Mouse (Mus musculus) urinary bladder, postnatal 0 days (tissue): ENCODE results near the gene Coil. TPM values are rescaled to one million over a fixed set of nuclear protein-coding genes. Genes with fewer than 3 reads are reported as not detected.

Experiments
- polyA plus RNA-seq: library from polyadenylated mRNA; unstranded; fragments of >200 nt; fragmentation: Nextera tagmentation; extraction: Ambion mirVana; gene quantifications from 2 replicates; pipeline ENCODE4 v1.2.1, GENCODE M21; 2015

The Coil gene
- 4.8 TPM in 2 replicates for polyA plus RNA-seq

DNA sequence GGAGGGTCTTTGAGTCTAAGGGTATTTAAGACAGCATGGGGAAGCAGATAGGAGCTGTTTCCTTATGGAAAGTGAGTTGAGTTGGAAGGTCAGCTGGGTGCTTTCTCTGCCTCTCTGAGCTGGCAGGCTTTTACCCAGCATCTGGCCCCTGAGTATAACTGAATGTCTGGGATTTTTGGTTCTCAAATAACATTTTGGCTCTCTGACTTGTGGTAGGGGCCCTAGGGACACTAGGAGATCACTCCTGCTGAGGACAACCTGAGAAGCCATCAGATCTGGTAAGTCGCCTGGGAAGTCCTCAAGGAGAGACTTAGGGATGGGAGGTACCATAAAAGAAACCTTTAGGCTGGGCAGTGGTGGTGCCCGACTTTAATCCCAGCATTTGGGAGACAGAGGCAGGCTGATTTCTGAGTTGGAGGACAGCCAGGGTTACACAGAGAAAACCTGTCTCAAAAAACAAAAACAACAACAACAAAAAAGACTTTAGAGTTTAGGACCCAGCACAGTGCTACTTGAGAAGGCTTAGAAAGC, at the start of gene Coil:
Gene Coil, plus strand, starts transcription at position 51 of the 531 bp plus-strand sequence.

DNA sequence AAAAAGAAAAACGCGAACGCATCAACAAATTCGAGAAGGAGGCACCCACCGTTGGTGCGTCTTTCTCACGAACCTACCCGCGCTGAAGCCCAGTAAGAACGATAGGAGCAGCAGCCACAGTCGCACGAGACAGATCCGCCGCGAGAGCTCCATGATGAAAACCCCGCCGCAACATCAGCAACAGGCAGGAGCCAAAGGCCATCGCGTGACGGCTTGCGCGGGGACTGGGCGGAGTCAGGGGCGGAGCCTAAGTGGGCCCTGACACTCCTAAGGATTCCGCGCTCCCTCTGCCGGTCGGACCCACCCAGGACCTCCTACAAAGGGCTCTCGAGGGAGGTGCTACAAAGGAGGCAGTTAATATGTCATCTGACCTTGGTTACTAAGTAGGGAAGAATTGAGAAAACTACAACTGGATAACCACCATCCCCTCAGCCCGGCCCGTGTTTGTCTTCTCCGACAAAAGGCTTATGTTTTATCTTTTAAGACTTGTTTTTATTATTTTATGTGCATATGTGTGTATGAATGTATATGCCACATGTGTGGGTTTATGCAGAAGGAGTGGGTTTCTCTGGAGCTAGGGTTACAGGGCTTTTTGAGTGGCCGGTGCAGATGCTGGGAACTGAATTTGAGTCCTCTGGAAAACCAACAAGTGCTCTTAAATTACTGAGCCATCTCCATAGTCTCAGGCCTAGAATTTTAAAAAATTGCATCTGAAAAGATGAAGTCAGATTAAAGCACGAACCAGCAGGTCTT, 14.7 kb upstream of the Coil start, which contains the start of gene Scpep1:
Gene Scpep1, minus strand, starts transcription at position 249 of the 753 bp plus-strand sequence.

DNA sequence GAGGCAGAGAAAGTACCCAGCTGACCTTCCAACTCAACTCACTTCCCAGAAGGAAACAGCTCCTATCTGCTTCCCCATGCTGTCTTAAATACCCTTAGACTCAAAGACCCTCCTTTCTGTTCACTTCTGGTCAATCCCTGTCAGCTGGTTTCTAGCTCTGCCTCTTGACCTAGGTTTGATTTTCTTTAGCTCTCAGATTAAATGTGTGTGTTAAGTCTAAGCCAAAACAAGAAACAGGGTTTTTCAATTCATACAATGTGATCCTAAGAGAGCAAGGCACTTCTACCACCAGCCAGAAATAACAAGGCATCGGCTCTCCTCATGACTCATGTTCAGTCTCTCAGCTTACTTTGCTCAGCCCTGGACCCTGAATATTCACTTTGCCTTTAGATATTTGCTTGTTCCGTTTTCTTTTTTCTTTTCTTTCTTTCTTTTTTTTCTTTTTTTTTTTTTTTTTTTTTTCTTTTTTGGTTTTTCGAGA, 3.1 kb upstream of the Coil start, which contains the start of gene Elobl:
Gene Elobl, minus strand, starts transcription at position 51 of the 481 bp plus-strand sequence.

DNA sequence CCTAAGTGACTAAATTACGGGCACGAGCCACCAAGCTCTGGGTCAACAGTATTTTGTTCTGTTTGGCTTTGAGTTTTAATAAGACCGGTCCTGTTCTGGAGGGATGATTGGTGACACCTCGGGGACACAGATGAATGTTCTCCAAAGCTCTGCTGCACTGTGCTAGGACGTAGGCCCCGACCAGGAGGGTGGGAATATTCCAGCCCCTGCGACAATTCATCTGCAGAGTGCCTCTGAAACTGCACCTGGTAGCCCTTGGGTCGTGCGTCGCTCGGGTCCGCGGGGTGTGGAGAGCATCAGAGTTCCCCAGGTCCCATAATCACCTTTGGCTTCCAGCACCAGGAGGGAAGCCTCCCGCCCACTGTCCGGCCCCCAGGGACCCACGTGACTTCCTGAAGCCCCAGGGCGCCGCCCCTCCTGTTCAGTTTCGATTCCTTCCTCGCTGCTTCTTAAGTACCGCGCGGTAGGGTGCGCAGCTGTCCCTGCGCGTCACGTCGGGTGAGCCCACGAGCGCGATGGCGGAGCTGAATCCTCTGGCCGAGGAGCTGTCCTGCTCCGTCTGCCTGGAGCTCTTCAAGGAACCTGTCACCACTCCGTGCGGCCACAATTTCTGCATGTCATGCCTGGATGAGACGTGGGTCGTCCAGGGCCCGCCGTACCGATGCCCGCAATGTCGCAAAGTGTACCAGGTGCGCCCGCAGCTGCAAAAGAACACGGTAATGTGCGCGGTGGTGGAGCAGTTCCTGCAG, 29.1 kb downstream of the Coil start, which contains the start of gene Trim25:
Gene Trim25, plus strand, starts transcription at position 403 of the 749 bp plus-strand sequence.

Other genes starting within 250 kb of the Coil start
- 14.5 and 17.3 TPM in 2 replicates for gene Akap1, start 105.7 kb upstream of the Coil start, polyA plus RNA-seq
- gene Scpep1, start 14.8 kb upstream of the Coil start, polyA plus RNA-seq: 71.0 and 83.6 TPM in 2 replicates
- not detected in 2 replicates for gene Elobl, start 3.3 kb upstream of the Coil start, polyA plus RNA-seq
- gene Trim25, start 29.1 kb downstream of the Coil start, polyA plus RNA-seq: 13.7 and 17.9 TPM in 2 replicates
- gene Dgke, start 96.6 kb downstream of the Coil start, polyA plus RNA-seq: 2.3 and 2.7 TPM in 2 replicates
- 0.67 and 1.6 TPM in 2 replicates for gene Gm525, start 103.6 kb downstream of the Coil start, polyA plus RNA-seq